Mouse (Mus musculus) embryonic facial prominence, embryonic 10.5 days (tissue): ENCODE results near the gene Rimklb. TPM values are rescaled to one million over a fixed set of nuclear protein-coding genes. Genes with fewer than 3 reads are reported as not detected.
"Not testable (repeated sequence)": the region's sequence is repeated elsewhere in the genome, so short reads cannot be mapped to it uniquely, and the experiment has no call there.

Source experiments
- DNase-seq: peaks from one replicate; pipeline ENCODE4 v3.0.0-alpha.2; 2017; ENCODE audit warnings: low spot score
- H3K27ac ChIP-seq: fragments of 300-500 bp; sonication (generic); replicated peaks from 2 replicates; pipeline ENCODE4 v1.5.1; 2016; ENCODE audit warnings: mild to moderate bottlenecking
- H3K27me3 ChIP-seq: fragments of 300-500 bp; sonication (generic); replicated peaks from 2 replicates; pipeline ENCODE4 v1.6.1; 2016; ENCODE audit warnings: low read depth, mild to moderate bottlenecking; ENCODE audit not compliant: poor library complexity, severe bottlenecking
- H3K36me3 ChIP-seq: fragments of 300-500 bp; sonication (generic); replicated peaks from 2 replicates; pipeline ENCODE4 v1.6.1; 2016; ENCODE audit warnings: mild to moderate bottlenecking, moderate library complexity
- H3K4me1 ChIP-seq: fragments of 300-500 bp; sonication (generic); 2 replicates; pipeline ENCODE4 v1.6.1; 2016
- H3K4me3 ChIP-seq: fragments of 300-500 bp; sonication (generic); 2 replicates; pipeline ENCODE4 v1.5.1; 2016; ENCODE audit warnings: mild to moderate bottlenecking, moderate library complexity
- H3K9me3 ChIP-seq: fragments of 300-500 bp; sonication (generic); 2 replicates; pipeline ENCODE4 v1.6.1; 2016; ENCODE audit warnings: mild to moderate bottlenecking
- WGBS: fragments of 180-500 bp; shearing (Covaris S2); methylation state at CpG from one replicate; pipeline ENCODE4 v1.1.7; 2016; 5-methylcytosine and 5-hydroxymethylcytosine counted together
- polyA plus RNA-seq: library from polyadenylated mRNA; unstranded; fragments of >200 nt; fragmentation: Nextera tagmentation; extraction: Ambion mirVana; gene quantifications from 2 replicates; pipeline ENCODE4 v1.2.1, GENCODE M21; 2016

Rimklb gene
- polyA plus RNA-seq, 1 experiment from 2014 or later = 40.3 TPM

DNA sequence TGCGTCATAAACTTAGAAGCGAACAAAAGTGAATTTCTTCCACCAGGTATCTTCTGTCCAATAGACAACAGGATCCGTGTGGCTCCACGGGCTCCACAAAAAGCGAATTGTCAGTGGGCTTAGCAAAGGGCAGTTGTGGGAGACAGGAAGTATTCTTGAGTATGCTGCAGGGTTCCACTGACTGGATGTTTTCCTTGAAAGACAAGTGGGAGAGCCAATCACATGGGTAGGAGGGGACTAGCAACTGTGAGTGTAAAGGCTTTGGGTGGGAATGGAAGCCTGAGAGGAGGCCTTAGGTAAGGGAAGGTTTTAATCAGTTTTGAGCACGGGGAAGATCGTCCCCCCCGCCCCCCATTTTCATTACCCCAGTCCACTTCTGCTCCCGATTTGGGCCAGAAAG lies 24.0 kb upstream of the Rimklb start:
- no peaks in the 10 kb centered on the region for H3K27me3 ChIP-seq
- no peak overlapping the region for H3K27ac ChIP-seq
- no peak overlapping the region for H3K4me3 ChIP-seq
- WGBS = 74% methylated on average over 9 of the region's 9 CpGs
- DNase-seq = peak; percentile 27
- H3K36me3 ChIP-seq = no peaks in the 10 kb centered on the region
- no peaks in the 10 kb centered on the region for H3K4me1 ChIP-seq
- no peaks in the 10 kb centered on the region for H3K9me3 ChIP-seq

DNA sequence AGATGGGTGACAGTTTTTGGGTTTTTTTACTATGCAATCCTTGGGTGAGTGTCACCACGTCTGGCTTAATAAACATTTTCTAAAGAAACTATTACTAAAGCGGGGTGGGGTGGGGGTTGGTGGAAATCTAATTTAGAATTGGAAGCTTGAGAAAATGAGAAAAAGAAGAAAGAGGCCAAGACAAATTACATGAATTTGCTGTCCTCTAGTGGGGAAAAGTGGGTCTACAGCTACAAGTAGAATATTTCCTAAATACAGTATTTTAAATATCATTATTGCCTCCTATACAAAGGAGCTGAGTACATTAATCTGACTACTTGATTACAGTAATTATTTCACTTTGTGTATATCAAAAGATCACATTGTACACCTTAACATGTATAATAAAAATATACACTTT lies 20.8 kb upstream of the Rimklb start:
- H3K27ac ChIP-seq = no peak overlapping the region
- DNase-seq = no peak
- no peaks in the 10 kb centered on the region for H3K9me3 ChIP-seq
- no peaks in the 10 kb centered on the region for H3K36me3 ChIP-seq
- H3K27me3 ChIP-seq = no peaks in the 10 kb centered on the region
- no peak overlapping the region for H3K4me3 ChIP-seq
- WGBS = 43% methylated on average over 2 of the region's 2 CpGs
- no peaks in the 10 kb centered on the region for H3K4me1 ChIP-seq

DNA sequence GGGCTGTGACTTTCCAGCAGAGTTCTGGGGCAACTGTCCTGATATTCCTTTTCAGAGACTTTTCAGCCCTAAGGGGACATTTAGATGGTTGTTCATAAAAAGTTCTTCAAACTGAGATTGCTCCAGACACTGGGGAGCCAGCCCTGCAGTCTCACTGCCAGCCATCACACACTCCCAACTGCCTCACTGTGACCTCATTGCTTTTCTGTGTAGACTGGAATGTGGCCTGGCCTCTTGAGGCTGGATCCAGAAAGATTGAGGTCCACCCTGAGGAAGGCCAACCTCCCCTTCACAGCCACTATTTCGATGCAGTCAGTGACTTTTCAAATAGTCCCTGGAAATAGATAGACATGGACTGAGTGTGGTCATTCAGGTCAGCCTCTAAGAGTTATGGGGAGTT lies 19.1 kb upstream of the Rimklb start:
- Histone ChIP-seq H3K9me3 (no peaks in the 10 kb centered on the region), H3K4me3 (no peak overlapping the region), H3K27ac (no peak overlapping the region), H3K27me3 (no peaks in the 10 kb centered on the region), H3K36me3 (no peaks in the 10 kb centered on the region), H3K4me1 (peaks cover 6% of the 10 kb centered on the region; the same call in 1 of the 2 replicates)
- WGBS = 84% methylated on average over 1 of the region's 1 CpGs
- DNase-seq = no peak

DNA sequence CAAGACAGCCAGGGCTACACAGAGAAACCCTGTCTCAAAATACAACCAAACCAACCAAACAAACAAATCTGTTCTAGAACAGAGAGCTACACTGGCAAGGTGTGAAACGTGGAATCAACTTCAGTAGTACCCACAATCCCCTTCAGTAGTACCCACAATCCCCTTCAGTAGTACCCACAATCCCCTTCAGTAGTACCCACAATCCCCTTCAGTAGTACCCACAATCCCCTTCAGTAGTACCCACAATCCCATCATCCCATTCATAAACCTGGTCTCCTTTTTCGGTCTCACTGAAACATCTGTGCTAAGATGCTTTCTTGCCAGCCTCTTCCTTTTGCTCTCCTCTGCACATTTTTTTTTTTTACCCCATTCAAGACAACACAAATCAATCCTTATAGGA lies 17.2 kb upstream of the Rimklb start:
- DNase-seq, H3K9me3 ChIP-seq, H3K36me3 ChIP-seq, H3K27me3 ChIP-seq, H3K4me1 ChIP-seq, H3K27ac ChIP-seq, H3K4me3 ChIP-seq: not testable (repeated sequence)
- 96% methylated on average over 2 of the region's 2 CpGs for WGBS

DNA sequence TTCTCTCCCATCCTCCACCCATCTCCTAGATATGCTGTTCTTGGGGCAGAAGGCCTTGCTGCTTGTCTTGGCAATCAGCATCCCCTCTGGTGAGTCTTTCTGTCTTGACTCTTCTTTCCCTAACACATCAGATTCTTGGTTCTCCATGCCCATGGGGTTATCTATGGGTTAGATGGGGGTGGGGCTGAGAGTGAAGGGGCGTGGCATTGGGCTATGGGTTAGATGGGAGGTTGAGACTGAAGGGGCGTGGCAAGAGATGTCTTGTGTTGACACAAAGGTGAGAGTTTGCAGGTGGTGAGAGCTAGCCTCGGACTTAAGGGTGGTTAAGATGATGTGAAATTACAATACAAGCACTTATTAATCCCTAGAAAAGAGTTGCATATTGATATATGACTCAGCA lies 15.8 kb upstream of the Rimklb start:
- Histone ChIP-seq H3K9me3 (no peaks in the 10 kb centered on the region), H3K4me1 (peaks cover 6% of the 10 kb centered on the region; the same call in 1 of the 2 replicates), H3K4me3 (no peak overlapping the region), H3K27me3 (no peaks in the 10 kb centered on the region), H3K36me3 (no peaks in the 10 kb centered on the region), H3K27ac (no peak overlapping the region)
- DNase-seq = no peak
- 84% methylated on average over 3 of the region's 3 CpGs for WGBS

DNA sequence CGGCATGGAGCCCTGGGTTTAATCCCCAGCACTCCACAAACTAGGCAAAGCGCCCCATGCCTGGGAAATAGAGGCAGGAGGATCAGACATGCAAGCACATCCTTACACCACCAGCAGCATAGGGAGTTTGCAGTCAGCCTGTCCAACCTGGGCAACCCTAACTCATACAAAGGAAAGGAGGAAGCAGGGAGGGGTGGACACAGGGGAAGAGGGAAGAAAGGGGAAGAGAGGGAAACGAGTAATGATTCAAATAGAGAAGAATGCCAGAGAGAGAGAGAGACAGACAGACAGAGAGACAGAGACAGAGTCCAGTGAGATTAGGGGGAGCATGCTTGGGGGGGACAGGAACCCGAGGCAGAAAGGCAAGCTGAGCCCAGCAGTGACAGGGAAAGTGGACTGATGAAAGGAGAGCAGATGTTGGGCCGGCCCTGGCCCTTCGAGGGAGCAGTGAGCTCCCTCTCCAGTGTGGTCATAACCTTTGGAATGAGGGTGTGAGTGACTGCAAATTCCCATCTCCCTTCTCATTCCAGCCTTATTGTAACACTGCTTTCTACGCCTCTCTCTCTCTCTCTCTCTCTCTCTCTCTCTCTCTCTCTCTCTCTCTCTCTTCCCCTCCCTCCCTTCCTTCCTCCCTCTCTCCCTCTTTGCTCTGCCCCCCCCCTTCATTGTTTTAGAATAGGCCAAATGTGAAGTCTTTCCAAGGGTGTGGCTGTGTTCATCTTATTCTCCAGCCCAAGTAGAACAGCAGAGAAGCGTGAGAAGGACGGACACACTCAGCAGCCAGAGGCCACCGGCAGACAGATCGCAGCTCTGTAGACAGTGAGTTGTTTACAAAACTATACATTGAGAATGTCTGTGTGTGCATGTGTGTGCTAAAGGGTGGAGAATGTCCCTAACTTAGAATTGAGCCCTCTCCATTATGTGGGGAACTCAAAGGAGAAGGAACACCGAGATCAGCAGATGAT lies 14.6 kb upstream of the Rimklb start:
- no peak overlapping the region for H3K4me3 ChIP-seq
- H3K9me3 ChIP-seq = no peaks in the 10 kb centered on the region
- no peaks in the 10 kb centered on the region for H3K27me3 ChIP-seq
- peaks cover 9% of the 10 kb centered on the region; the same call in 1 of the 2 replicates for H3K4me1 ChIP-seq
- 68% methylated on average over 12 of the region's 12 CpGs for WGBS
- no peak overlapping the region for H3K27ac ChIP-seq
- no peak for DNase-seq
- H3K36me3 ChIP-seq = no peaks in the 10 kb centered on the region

DNA sequence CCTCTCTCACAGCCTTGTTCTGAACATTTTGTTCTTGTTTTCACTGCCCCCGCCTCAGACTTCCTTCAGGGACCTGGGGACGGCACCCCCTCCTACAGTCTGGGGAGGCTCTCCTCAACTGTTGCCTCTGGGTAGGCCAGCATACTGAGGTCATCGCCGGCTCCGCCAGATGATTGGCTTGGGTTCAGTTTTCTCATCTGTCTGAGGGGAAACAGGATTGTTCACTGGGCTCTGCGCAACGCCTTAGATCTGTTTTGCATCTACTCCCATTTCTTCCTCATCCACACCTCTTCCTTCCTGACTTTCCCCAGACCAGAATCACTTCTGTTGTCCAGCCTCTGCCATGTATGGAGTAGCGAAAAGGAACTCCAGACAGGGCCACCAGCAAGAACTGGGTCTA lies 9.9 kb upstream of the Rimklb start:
- Histone ChIP-seq H3K27me3 (no peaks in the 10 kb centered on the region), H3K9me3 (no peaks in the 10 kb centered on the region), H3K4me3 (no peak overlapping the region), H3K36me3 (no peaks in the 10 kb centered on the region), H3K4me1 (peaks cover 9% of the 10 kb centered on the region; the same call in 1 of the 2 replicates), H3K27ac (no peak overlapping the region)
- WGBS = 79% methylated on average over 8 of the region's 8 CpGs
- no peak for DNase-seq

DNA sequence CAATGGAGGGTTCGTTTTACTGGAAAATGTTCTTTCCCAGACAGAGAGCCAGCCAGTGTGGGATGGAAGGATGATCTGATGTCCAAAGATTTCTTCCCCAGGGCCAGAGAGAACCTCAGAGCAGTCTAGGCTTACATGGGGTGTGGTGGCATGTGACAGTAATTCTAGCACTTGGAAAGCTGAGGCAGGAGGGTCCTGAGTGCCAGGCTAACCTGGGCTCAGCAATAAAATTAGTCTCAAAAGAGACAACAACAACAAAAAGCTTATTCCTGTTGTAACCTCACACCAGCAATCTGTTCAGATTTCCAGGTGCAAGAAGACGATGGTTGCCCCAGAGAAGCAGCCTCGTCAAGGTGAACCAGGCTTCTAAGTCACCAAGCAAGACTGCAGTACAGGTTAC lies 7.0 kb upstream of the Rimklb start, which contains the start of gene Mfap5:
Gene Mfap5 (plus strand): TSS at position 301 of the 400 bp plus-strand sequence.
- 87% methylated on average over 3 of the region's 3 CpGs for WGBS
- Histone ChIP-seq H3K36me3 (no peaks in the 10 kb centered on the region), H3K27me3 (no peaks in the 10 kb centered on the region), H3K4me3 (no peak within 1 kb of the TSS), H3K27ac (no peak within 1 kb of the TSS), H3K4me1 (peaks cover 3% of the 10 kb centered on the region; the same call in 1 of the 2 replicates), H3K9me3 (no peaks in the 10 kb centered on the region)
- no peak for DNase-seq

DNA sequence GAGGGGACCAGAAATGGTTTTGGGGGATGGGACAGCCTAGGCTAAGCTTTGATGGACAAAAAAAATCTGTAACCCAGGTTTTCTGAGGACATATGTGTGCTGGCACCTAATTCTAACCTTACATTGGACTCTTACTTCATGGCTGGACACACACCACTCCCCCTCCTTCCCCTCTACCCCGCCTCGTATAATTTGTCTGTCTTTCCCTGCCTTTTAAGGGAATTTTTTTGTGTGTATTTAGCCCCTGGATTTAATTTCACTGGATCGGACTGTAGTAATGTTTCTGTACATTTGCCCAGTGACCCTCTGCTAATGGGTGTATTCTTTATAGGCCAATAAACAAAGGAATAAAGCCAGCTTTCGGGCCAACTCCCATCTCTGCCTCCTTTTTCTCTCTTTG lies 6.5 kb upstream of the Rimklb start:
- 78% methylated on average over 4 of the region's 4 CpGs for WGBS
- H3K9me3 ChIP-seq = no peaks in the 10 kb centered on the region
- H3K4me1 ChIP-seq = peaks cover 3% of the 10 kb centered on the region; the same call in 1 of the 2 replicates
- H3K36me3 ChIP-seq = no peaks in the 10 kb centered on the region
- DNase-seq = no peak
- H3K4me3 ChIP-seq = no peak overlapping the region
- H3K27ac ChIP-seq = no peak overlapping the region
- H3K27me3 ChIP-seq = no peaks in the 10 kb centered on the region

DNA sequence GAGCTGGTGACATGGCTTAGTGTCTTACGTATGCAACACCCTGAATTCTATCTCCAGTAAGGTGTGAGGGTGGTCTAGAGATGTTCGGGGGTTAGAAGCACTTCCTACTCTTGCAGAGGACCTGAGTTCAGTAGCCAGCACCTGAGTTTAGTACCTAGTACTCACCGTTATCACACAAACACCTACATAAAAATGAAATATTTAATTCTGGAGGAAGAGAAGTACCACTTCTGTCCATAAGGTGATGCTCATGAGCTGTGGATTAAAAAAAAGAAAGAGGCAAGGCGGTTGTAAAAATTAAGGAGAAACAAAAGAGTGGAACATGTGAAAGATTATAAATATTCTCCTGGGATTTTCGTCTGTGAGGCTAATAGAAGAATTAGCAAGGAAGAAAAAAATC lies 2.1 kb downstream of the Rimklb start:
- Histone ChIP-seq H3K4me1 (peaks cover 42% of the 10 kb centered on the region), H3K4me3 (no peak overlapping the region), H3K27me3 (0 out of 2 replicates have a peak, but pooled peaks cover 5% of the 10 kb centered on the region), H3K27ac (peak overlapping the region; percentile 85; the same call in 1 of the 2 replicates), H3K9me3 (no peaks in the 10 kb centered on the region), H3K36me3 (no peaks in the 10 kb centered on the region)
- WGBS = 42% methylated on average over 5 of the region's 5 CpGs
- no peak for DNase-seq

DNA sequence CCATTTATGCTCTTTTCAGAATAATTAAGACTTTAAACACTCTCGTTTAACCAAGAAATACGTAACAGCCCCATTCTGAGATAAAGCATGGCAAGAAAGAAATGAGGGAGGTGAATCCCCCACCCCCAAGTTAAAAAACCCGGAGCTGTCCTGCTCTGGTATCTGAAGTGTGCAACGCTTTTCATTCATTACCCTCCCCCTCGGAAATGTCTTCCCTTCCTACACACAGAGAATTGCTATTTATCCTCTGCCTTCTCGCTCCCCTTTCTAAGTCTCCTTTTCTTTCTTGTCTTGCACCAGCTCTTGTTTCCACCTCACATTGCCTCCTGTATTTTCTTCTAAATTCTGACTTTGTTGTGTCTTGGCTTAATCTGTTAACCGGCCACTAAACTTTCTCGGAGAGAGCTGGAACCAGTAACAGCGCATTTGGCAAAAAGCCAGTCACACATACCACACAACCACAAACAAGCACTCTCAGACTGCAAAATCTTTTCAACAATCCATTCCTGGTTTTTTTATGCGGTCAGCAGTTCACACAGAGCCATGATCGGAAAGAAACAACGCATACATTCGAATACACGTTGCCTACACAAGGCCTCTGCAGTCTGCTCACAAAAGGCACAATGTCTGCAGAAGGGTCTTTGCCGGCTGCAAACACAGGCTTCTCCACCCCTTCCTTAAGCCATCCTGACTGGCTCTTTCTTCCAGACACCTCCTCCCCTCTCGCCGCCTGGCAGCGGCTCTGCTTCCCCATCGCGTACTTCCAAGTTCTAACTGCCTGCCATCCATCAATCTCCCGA lies 3.3 kb downstream of the Rimklb start:
- Histone ChIP-seq H3K27me3 (0 out of 2 replicates have a peak, but pooled peaks cover 5% of the 10 kb centered on the region), H3K27ac (peak overlapping the region; percentile 85), H3K9me3 (no peaks in the 10 kb centered on the region), H3K4me3 (peak overlapping the region; percentile 37), H3K36me3 (no peaks in the 10 kb centered on the region), H3K4me1 (peaks cover 48% of the 10 kb centered on the region)
- 10% methylated on average over 21 of the region's 21 CpGs for WGBS
- peak; percentile 68 for DNase-seq

DNA sequence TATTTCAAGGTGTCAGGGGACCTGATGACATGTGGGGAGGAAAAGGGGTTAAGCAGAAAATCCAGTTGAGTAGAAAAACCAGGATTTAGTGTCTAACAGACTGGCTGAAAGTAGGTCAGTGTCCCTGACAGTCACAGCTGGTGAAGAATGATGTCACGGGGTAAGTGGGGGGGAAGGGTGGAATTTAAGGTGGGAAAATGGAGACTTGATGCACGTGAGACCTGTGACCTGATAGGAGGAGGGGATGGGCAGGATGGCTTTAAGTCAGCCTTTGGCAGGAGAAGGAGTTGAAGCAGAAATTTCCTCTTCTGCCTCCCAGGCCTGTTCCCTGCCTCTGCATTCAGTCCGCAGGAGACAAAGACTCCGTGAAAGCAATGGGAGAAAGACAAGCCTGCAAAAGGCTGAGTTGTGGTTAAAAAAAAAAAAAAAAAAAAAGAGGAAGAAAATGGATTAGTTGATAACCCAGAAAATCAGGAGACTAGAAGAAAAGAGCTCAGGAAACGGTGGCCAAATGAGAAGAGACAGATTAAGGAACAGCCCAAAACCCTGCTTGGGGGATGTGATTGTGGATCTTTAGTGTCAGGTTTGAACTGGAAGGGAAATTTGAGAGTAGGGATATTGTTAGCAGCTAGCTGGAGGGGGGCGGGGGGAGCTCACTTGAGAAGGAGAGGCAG lies 4.6 kb downstream of the Rimklb start:
- H3K27ac ChIP-seq = peak overlapping the region; percentile 48
- 0 out of 2 replicates have a peak, but pooled peaks cover 5% of the 10 kb centered on the region for H3K27me3 ChIP-seq
- 30% methylated on average over 6 of the region's 6 CpGs for WGBS
- peak; percentile 38 for DNase-seq
- H3K9me3 ChIP-seq = no peaks in the 10 kb centered on the region
- peaks cover 48% of the 10 kb centered on the region for H3K4me1 ChIP-seq
- H3K36me3 ChIP-seq = no peaks in the 10 kb centered on the region
- no peak overlapping the region for H3K4me3 ChIP-seq
